Mouse (Mus musculus): ENCODE data around the gene Ms4a15. TPM values are rescaled to one million over a fixed set of nuclear protein-coding genes. Genes with fewer than 3 reads are reported as not detected.

Ms4a15 gene
- not detected for polyA plus RNA-seq (2014; fragmentation: Illumina TruSeq; extraction: RNeasy Lipid Tissue Mini Kit (QIAGEN cat#74804); ENCODE audit: low read depth, low replicate concordance)

GRCm38 (mm10) chr19:10993150-10993549 lies at the start of gene Ms4a15:
Gene Ms4a15 (minus strand): TSS chr19:10993250.

GRCm38 (mm10) chr19:11017891-11018290 lies 24.8 kb upstream of the Ms4a15 start, which contains the start of gene Ms4a18:
Gene Ms4a18 (minus strand): TSS chr19:11018031.

GRCm38 (mm10) chr19:10974238-10974865 lies 18.7 kb downstream of the Ms4a15 start, which contains the start of gene Ms4a10:
Gene Ms4a10 (minus strand): TSS chr19:10974670.

GRCm38 (mm10) chr19:10949112-10949511 lies 43.9 kb downstream of the Ms4a15 start, which contains the start of gene Ccdc86:
Gene Ccdc86 (minus strand): TSS chr19:10949266.

GRCm38 (mm10) chr19:10937110-10937563 lies 55.9 kb downstream of the Ms4a15 start, which contains the start of gene Ptgdr2:
Gene Ptgdr2 (plus strand): TSS chr19:10937160.

Other genes starting within 250 kb of the Ms4a15 start
- gene Cd6, start 163.2 kb downstream of the Ms4a15 start, polyA plus RNA-seq (2014; fragmentation: Illumina TruSeq; extraction: RNeasy Lipid Tissue Mini Kit (QIAGEN cat#74804); ENCODE audit: low read depth, low replicate concordance), result not detected
- 3.0 TPM for gene Slc15a3, start 153.5 kb downstream of the Ms4a15 start, polyA plus RNA-seq (2014; fragmentation: Illumina TruSeq; extraction: RNeasy Lipid Tissue Mini Kit (QIAGEN cat#74804); ENCODE audit: low read depth, low replicate concordance)
- 6.8 TPM for gene Tmem132a, start 123.3 kb downstream of the Ms4a15 start, polyA plus RNA-seq (2014; fragmentation: Illumina TruSeq; extraction: RNeasy Lipid Tissue Mini Kit (QIAGEN cat#74804); ENCODE audit: low read depth, low replicate concordance)
- 126 TPM for gene Tmem109, start 111.2 kb downstream of the Ms4a15 start, polyA plus RNA-seq (2014; fragmentation: Illumina TruSeq; extraction: RNeasy Lipid Tissue Mini Kit (QIAGEN cat#74804); ENCODE audit: low read depth, low replicate concordance)
- gene Prpf19, start 98.0 kb downstream of the Ms4a15 start, polyA plus RNA-seq (2014; fragmentation: Illumina TruSeq; extraction: RNeasy Lipid Tissue Mini Kit (QIAGEN cat#74804); ENCODE audit: low read depth, low replicate concordance), result 294 TPM
- gene Zp1, start 72.6 kb downstream of the Ms4a15 start, polyA plus RNA-seq (2014; fragmentation: Illumina TruSeq; extraction: RNeasy Lipid Tissue Mini Kit (QIAGEN cat#74804); ENCODE audit: low read depth, low replicate concordance), result not detected
- gene Ptgdr2, start 56.1 kb downstream of the Ms4a15 start, polyA plus RNA-seq (2014; fragmentation: Illumina TruSeq; extraction: RNeasy Lipid Tissue Mini Kit (QIAGEN cat#74804); ENCODE audit: low read depth, low replicate concordance), result not detected
- gene Ccdc86, start 44.0 kb downstream of the Ms4a15 start, polyA plus RNA-seq (2014; fragmentation: Illumina TruSeq; extraction: RNeasy Lipid Tissue Mini Kit (QIAGEN cat#74804); ENCODE audit: low read depth, low replicate concordance), result 6.2 TPM
- gene Ms4a10, start 18.6 kb downstream of the Ms4a15 start, polyA plus RNA-seq (2014; fragmentation: Illumina TruSeq; extraction: RNeasy Lipid Tissue Mini Kit (QIAGEN cat#74804); ENCODE audit: low read depth, low replicate concordance), result not detected
- not detected for gene Ms4a18, start 24.8 kb upstream of the Ms4a15 start, polyA plus RNA-seq (2014; fragmentation: Illumina TruSeq; extraction: RNeasy Lipid Tissue Mini Kit (QIAGEN cat#74804); ENCODE audit: low read depth, low replicate concordance)
- gene Ms4a8a, start 87.9 kb upstream of the Ms4a15 start, polyA plus RNA-seq (2014; fragmentation: Illumina TruSeq; extraction: RNeasy Lipid Tissue Mini Kit (QIAGEN cat#74804); ENCODE audit: low read depth, low replicate concordance), result 0.60 TPM
- gene 1700017D01Rik, start 137.6 kb upstream of the Ms4a15 start, polyA plus RNA-seq (2014; fragmentation: Illumina TruSeq; extraction: RNeasy Lipid Tissue Mini Kit (QIAGEN cat#74804); ENCODE audit: low read depth, low replicate concordance), result not detected
- not detected for gene 1700025F22Rik, start 172.1 kb upstream of the Ms4a15 start, polyA plus RNA-seq (2014; fragmentation: Illumina TruSeq; extraction: RNeasy Lipid Tissue Mini Kit (QIAGEN cat#74804); ENCODE audit: low read depth, low replicate concordance)
- gene Ms4a13, start 203.5 kb upstream of the Ms4a15 start, polyA plus RNA-seq (2014; fragmentation: Illumina TruSeq; extraction: RNeasy Lipid Tissue Mini Kit (QIAGEN cat#74804); ENCODE audit: low read depth, low replicate concordance), result not detected
- not detected for gene Ms4a12, start 239.2 kb upstream of the Ms4a15 start, polyA plus RNA-seq (2014; fragmentation: Illumina TruSeq; extraction: RNeasy Lipid Tissue Mini Kit (QIAGEN cat#74804); ENCODE audit: low read depth, low replicate concordance)